Mouse (Mus musculus) layer of hippocampus, postnatal 10 days (tissue): ENCODE data around the gene Camsap2. TPM values are rescaled to one million over a fixed set of nuclear protein-coding genes. Genes with fewer than 3 reads are reported as not detected.

Experiments
- DNase-seq, 2 experiments: peaks; one replicate each; pipeline ENCODE4 v3.0.0; 2021; ENCODE audit warnings: low spot score in 2 of 2
- total RNA-seq, 2 experiments: library from RNA; stranded (reverse); gene quantifications; 2 replicates each; pipeline ENCODE4 v1.2.3; 2021

Gene Camsap2
- total RNA-seq, 2 experiments from 2014 or later: 149 to 165 TPM

- peak; percentile 41 to 56 for DNase-seq
Measured at GRCm38 (mm10) chr1:136344768-136345453, 993 bp downstream of the Camsap2 start.

- DNase-seq: no peak
Measured at GRCm38 (mm10) chr1:136344281-136344680, 1.6 kb downstream of the Camsap2 start.

- no peak for DNase-seq
Measured at GRCm38 (mm10) chr1:136343727-136344126, 2.2 kb downstream of the Camsap2 start.

- no peak for DNase-seq
Measured at GRCm38 (mm10) chr1:136340541-136340940, 5.4 kb downstream of the Camsap2 start.

DNA sequence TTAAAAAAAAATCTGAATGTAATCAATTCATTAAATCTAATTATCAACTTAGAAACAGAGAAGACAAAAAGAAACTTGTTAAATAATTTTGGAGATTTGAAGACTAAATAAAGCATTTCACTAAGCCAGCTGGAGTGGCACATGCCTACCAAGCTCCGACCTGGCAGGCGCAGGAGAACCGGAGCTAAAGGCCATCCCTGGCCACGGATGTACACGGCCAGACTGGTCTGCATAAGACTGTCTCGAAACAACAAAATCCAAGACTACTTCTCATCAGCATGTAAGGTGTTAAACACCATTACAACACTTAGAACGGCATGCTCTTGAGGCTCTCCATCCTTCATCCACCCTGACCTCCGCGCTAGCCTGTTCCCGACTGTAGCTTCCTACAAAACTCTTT is 11.2 kb downstream of the Camsap2 start:
- no peak for DNase-seq

- DNase-seq: no peak
Measured at GRCm38 (mm10) chr1:136333512-136333911, 12.4 kb downstream of the Camsap2 start.

DNA sequence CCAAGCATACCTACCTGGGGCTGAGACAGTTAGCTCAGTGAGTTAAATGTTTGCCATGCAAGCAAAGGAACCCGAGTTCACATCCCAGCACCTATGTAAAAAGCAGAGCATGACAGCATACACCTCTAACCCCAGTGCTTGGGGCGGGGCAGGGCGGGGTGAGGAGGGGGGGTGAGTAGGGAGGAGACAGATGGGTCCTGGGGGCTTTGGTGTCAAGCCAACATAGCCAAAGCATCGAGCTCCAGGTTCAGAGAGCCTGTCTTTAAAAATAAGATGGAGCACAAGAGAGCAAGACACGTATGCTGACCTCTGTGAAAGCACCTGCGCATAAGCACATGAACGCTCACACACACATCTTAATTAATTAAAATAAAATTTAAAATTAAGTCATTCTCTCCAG is 12.8 kb downstream of the Camsap2 start:
- no peak for DNase-seq

GRCm38 (mm10) chr1:136331836-136332235 is 14.1 kb downstream of the Camsap2 start:
- peak; percentile 28 to 44 for DNase-seq

DNA sequence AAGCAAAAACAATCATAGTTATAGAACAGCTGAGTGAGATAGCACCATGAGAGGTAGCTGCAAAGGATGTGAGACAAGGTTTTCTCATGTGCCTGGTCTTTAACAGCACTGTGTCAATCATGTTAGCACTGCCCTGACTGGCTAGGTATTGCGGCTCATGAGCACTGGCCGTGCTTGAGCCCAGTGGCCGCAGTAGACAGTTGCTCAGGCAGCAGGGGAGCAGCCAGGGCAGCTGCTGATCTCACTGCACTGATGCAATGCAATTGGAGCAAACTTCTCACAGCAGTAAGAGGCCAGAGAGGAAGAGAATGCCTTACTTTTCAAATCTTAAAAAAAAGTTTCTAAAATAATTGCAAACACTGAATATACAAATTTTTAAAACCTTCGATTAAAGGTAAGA is 16.5 kb downstream of the Camsap2 start:
- DNase-seq: no peak

DNA sequence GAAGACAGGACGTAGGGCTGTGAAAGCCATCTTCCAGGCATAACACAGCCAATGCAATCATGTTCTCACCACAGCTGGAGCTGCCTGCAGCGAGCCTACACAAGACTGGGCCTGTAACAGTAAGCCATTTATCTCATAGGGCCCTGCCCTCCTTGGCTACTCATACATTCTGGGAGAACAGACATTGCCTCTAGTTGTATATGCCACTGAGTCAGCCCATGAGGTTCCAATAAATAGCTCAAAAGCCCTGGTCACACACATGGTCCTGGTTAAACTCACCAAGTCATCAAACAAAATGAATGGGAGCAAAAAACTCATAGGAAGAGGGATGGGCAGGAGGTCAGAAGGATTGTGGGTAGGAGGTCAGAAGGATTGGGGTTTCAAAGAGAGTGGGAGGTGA is 17.3 kb downstream of the Camsap2 start:
- DNase-seq: no peak

DNA sequence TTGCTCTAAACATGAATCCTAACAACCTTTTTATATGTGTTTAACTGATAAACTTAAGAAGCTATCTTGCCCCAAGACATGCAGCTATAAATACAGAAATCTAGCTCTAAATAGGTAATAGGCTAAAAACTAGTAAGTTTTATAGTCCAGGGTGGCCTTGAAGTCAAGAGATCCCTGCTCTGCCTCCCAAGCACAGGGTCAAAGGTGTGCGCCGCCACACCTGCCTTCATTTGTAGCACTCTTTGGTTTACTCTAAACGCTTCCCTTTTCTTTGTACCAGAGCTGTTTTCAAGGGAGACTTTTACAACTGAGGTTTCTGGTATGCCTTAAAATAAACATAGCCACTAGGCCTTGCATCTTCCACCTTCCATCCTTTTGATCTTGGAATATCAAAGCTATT is 18.3 kb downstream of the Camsap2 start:
- no peak for DNase-seq

GRCm38 (mm10) chr1:136325933-136326332 is 20.0 kb downstream of the Camsap2 start:
- DNase-seq: no peak

GRCm38 (mm10) chr1:136322331-136322730 is 23.6 kb downstream of the Camsap2 start:
- no peak for DNase-seq

DNA sequence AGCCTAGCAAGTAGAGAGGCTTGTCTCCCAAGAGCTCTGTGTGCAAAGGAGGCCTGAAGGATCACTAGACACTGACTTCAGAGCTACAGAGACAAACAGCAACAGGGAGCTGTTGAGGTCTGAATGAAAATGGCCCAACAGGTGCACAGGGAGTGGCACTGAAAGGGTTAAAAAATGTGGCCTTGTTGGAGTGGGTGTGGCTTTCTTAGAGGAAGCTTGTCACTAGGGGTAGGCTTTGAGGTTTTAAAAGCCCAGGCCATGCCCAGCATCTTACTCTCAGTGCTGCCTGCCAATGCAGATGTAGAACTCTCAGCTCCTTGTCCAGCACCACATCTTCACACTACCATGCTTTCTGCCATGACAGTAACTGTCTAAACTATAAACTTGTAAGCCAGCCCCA is 29.6 kb downstream of the Camsap2 start:
- no peak for DNase-seq

- DNase-seq: no peak
Measured at GRCm38 (mm10) chr1:136309193-136309592, 36.7 kb downstream of the Camsap2 start.

DNA sequence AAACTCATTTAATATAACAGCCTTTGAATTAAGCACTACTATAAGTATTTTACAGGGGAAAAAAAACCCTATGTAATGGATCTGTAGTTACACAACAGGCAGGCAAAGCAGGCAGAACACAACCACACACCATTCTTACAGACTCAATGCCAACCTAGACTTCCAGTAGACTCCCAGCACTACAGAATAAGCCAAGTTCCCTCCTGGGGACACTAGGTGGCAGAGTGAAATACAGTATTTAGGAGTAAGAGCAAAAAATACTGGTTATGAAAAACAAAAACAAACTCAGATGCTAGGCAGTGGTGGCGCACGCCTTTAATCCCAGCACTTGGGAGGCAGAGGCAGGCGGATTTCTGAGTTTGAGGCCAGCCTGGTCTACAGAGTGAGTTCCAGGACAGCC is 39.5 kb downstream of the Camsap2 start:
- DNase-seq: peak; percentile 14 to 40

GRCm38 (mm10) chr1:136293961-136294360 is 51.9 kb downstream of the Camsap2 start:
- no peak for DNase-seq

- DNase-seq: no peak
Measured at GRCm38 (mm10) chr1:136289803-136290202, 56.1 kb downstream of the Camsap2 start.

DNA sequence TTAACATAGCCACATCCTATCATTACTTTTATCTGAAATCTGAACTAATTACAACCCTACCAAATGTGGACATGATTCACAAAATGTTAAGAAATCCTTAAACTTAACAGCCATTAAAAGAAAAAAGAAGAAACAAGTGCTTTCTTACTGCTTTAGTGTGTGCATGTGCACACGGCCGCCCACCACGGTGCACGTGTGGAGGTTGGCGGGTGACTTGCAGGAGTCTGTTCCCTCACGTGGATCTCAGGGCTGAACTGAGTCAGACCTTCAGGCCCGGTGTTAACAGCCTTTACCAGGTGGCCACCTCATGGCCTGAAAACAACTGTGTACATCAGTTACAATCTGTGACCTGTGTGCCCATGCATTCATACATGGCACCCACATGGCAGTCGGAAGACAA is 68.5 kb downstream of the Camsap2 start:
- no peak for DNase-seq

- no peak for DNase-seq
Measured at GRCm38 (mm10) chr1:136268224-136268623, 77.7 kb downstream of the Camsap2 start.

GRCm38 (mm10) chr1:136266127-136266526 is 79.8 kb downstream of the Camsap2 start:
- no peak for DNase-seq

DNA sequence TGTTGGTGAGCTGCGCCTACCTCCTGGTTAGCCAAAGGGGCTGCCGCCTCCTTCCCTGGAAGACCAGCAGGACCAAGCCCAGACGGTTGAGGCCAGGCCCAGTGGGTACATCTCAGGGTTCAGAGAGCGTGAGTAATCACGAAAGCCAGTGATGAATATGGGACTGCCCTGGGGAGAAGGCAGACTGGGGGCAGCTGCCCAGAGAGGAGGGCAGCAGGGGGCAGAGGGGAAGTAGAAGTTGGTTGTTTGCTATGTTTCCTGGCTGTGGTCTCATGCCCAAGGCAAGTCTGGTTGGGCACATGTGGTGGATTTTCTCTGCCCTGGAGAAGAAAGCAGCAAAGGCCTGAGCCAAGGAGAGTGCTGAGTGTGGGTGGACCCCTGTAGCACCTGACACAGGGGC is 82.5 kb downstream of the Camsap2 start:
- no peak for DNase-seq

DNA sequence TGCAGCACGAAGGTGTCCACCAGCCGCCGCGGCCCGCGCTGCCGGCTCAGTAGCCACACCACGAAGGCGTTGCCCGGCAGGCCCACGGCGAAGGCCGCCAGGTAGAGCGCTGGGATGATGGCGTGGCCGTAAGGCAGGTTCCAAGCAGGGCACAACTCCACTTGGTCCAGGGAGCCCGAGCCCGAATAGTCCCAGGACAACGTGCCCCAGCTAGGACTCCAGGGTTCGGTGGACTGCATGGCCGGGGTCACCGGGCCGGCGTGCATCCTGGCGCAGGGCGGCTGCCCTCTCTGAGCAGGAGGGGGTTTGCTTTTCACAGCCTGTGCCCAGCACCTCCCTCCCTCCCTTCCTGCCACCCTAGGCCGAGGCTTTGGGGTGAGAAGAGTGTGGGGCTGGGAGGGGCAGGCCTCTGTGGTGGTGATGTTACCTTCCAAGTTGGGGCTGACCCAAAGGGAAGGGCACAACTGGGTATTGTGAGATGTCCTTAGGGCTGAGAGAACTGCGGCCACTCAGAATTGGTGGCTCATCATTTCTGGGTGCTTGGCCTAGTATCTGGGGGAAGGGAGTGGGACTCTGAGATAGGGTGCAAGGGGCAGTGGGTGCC is 85.2 kb downstream of the Camsap2 start, which contains the start of gene Gpr25:
Gpr25 (minus strand) TSS at position 239 of the 604 bp plus-strand sequence.
- DNase-seq: no peak
